Mouse (Mus musculus) small intestine, adult 2 months (tissue): ENCODE measurements at regions not wholly inside any gene's neighbourhood (a gene's known extent, or its start where the extent isn't known, plus 50 kb on each side); places are given as distances from the start of the nearest gene placed in this dataset.

Experiments used
- CTCF ChIP-seq: fragments of 200-500 bp; IDR thresholded peaks from 2 replicates; pipeline ENCODE4 v1.5.1; 2012; ENCODE audit warnings: low read depth, mild to moderate bottlenecking, control low read depth, inconsistent platforms, low read length, moderate library complexity, mixed read lengths; ENCODE audit not compliant: insufficient replicate concordance, insufficient read length; ENCODE audit errors: extremely low read depth
- POLR2A ChIP-seq: fragments of 200-500 bp; IDR thresholded peaks from 2 replicates; pipeline ENCODE4 v1.6.1; 2012; ENCODE audit warnings: low read depth, mild to moderate bottlenecking, control low read depth, inconsistent platforms, low read length, moderate library complexity

DNA sequence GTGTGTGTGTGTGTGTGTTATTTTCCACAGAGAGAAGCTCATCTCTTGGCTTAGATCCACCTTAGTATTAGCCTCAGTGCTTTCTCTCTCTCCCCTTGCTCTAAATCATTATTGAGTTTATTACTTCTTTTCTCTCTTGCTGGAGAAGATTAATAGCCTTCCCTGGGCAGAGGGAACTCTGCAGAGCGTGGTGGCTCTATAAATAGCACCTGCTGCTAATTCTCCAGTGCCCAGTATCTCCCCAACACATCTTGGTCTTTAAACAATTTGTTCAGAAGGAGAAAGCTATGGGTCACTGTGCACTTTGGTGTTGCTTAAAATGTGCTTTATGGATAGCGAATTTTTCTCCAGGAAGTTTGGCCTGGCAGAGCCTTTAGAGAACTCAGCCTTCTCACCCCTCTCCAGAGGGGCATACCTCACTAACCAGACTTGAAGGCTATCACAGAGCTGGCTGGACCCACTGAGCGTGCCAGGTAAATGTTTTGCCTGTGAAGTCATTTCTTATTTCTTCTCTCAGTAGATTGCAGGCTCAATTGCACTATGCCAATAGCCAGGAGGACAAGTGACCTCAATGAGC, 86.8 kb upstream of the Rab11fip2 start:
- TF ChIP-seq POLR2A (no peak), CTCF (no peak)
